Mouse (Mus musculus) midbrain, embryonic 16.5 days (tissue): ENCODE results near the gene Rasl11b. TPM values are rescaled to one million over a fixed set of nuclear protein-coding genes. Genes with fewer than 3 reads are reported as not detected.

ENCODE experiments used
- ATAC-seq: fragments of 200-750 bp; cut with Nextera tagmentation; 2 replicates; pipeline ENCODE4 v1.8.0; 2017; ENCODE audit warnings: moderate TSS enrichment
- H3K27ac ChIP-seq: fragments of 300-500 bp; sonication (generic); 2 replicates; pipeline ENCODE4 v1.5.1; 2014; ENCODE audit warnings: mild to moderate bottlenecking, low read length, mixed read lengths
- H3K27me3 ChIP-seq: fragments of 300-500 bp; sonication (generic); 2 replicates; pipeline ENCODE4 v1.6.1; 2014; ENCODE audit warnings: low read depth, low read length, mixed read lengths; ENCODE audit not compliant: control insufficient read depth, insufficient read depth
- H3K36me3 ChIP-seq: fragments of 300-500 bp; sonication (generic); 2 replicates; pipeline ENCODE4 v1.6.1; 2014; ENCODE audit warnings: mild to moderate bottlenecking, low read length, moderate library complexity, mixed read lengths; ENCODE audit not compliant: control insufficient read depth, insufficient read depth
- H3K4me1 ChIP-seq: fragments of 300-500 bp; sonication (generic); 2 replicates; pipeline ENCODE4 v1.6.1; 2014; ENCODE audit warnings: mild to moderate bottlenecking, low read length, mixed read lengths; ENCODE audit not compliant: control insufficient read depth, insufficient read depth
- H3K4me2 ChIP-seq: fragments of 300-500 bp; sonication (generic); 2 replicates; pipeline ENCODE4 v1.6.1; 2014; ENCODE audit warnings: mild to moderate bottlenecking, low read length, mixed read lengths
- H3K4me3 ChIP-seq: fragments of 300-500 bp; sonication (generic); 2 replicates; pipeline ENCODE4 v1.5.1; 2014; ENCODE audit warnings: low read depth, mild to moderate bottlenecking, low read length, moderate library complexity, mixed read lengths
- H3K9ac ChIP-seq: fragments of 300-500 bp; sonication (generic); 2 replicates; pipeline ENCODE4 v1.6.1; 2014; ENCODE audit warnings: low read depth, low read length, mixed read lengths
- H3K9me3 ChIP-seq: fragments of 300-500 bp; sonication (generic); replicated peaks from 2 replicates; pipeline ENCODE4 v1.6.1; 2014; ENCODE audit warnings: mild to moderate bottlenecking, low read length, mixed read lengths; ENCODE audit not compliant: control insufficient read depth, poor library complexity, severe bottlenecking
- WGBS: fragments of 180-500 bp; shearing (Covaris S2); extraction: QIAGEN DNeasy Blood & Tissue Kit; methylation state at CpG from one replicate; pipeline ENCODE4 v1.1.7; 2014; 5-methylcytosine and 5-hydroxymethylcytosine counted together
- polyA plus RNA-seq: library from polyadenylated mRNA; unstranded; fragments of >200 nt; fragmentation: Nextera tagmentation; extraction: Ambion mirVana; gene quantifications from 2 replicates; pipeline ENCODE4 v1.2.1, GENCODE M21; 2015

The Rasl11b gene
- polyA plus RNA-seq, 1 experiment from 2014 or later: 12.4 TPM

DNA sequence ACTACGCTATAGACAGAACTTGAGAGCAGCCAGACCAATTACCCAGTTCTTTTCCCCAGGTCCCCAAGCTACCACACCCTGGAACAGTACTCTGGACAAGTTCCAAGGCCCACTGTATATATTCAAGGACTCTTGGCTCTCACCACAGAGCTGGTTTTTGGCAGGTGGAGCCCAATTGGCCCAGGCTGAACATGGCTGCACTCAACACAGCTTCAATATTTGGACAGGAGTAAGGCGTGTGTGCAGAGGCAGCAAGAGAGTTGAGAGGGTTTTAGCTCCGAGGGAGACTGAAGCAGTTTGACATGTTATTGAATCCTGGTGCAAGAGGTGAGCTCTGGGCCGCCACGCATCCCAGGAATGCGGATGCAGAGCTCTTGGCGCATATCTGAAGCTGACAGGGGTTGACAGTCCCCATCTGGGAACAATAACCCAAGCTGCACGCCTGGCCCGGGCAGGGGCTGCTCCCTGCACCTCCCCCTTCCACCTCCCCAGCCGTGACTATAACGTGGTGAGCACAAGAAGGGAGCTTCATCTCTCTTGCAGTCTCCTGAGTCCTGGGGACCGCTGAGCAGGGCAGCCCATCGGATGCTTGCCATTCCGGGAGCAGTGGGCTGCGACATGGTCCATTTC, 33.7 kb upstream of the Rasl11b start:
- H3K4me3 ChIP-seq: peak overlapping the region; percentile 9; the same call in 1 of the 2 replicates
- 13% methylated on average over 15 of the region's 15 CpGs for WGBS
- H3K36me3 ChIP-seq: no peaks in the 10 kb centered on the region
- H3K9me3 ChIP-seq: no peaks in the 10 kb centered on the region
- H3K27ac ChIP-seq: no peak overlapping the region; the same call in 1 of the 2 replicates
- H3K4me1 ChIP-seq: peaks cover 10% of the 10 kb centered on the region
- peak overlapping the region; percentile 26; the same call in 1 of the 2 replicates for H3K9ac ChIP-seq
- H3K27me3 ChIP-seq: no peaks in the 10 kb centered on the region
- peak; percentile 71 for ATAC-seq
- peak overlapping the region; percentile 45 for H3K4me2 ChIP-seq

DNA sequence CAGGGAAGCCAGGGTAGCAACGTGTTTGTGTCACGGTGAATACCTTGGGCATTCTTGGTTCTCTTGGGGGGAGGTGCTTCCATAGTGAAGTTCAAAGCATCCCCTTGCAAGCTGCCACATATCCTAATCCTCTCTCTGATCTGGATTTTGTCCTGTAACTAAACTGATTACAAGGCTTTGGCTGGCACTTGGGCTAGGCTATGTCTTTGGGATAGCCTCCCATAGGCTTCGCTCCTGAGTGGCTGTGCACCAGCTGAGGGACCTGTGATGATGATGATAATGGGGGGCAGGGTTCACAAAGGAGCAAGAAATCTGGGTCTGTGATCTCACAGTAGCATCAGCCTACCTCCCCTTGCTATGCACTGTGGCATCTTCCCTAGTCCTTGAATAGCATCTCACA, 33.1 kb upstream of the Rasl11b start:
- Histone ChIP-seq H3K36me3 (no peaks in the 10 kb centered on the region), H3K4me3 (peak overlapping the region; percentile 9; the same call in 1 of the 2 replicates), H3K4me2 (peak overlapping the region; percentile 45), H3K27ac (no peak overlapping the region; the same call in 1 of the 2 replicates), H3K4me1 (peaks cover 10% of the 10 kb centered on the region), H3K9me3 (no peaks in the 10 kb centered on the region), H3K27me3 (no peaks in the 10 kb centered on the region), H3K9ac (peak overlapping the region; percentile 26; the same call in 1 of the 2 replicates)
- 28% methylated on average over 3 of the region's 3 CpGs for WGBS
- ATAC-seq: 0 out of 2 replicates have a peak, but pooled peaks have one; percentile 21

DNA sequence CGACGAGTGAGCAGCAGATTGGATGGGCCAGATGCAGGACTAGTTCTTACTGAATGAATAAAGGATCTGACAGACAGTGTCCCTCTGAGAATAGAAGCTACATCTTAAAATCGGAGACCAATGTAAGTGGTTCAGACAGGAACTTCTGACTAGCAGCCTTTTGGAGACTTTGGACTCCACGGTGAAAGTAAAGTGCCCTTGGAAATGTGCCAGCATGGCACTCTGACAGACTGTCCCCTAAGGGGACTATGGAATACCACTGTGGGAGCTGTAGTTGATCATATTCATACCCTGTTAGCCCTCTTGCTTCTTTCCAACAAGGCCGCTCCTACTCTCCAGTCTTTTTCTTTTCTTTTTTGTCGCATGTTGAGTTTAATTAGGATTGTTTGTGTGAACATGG, 31.9 kb upstream of the Rasl11b start:
- ATAC-seq: no peak
- H3K27me3 ChIP-seq: no peaks in the 10 kb centered on the region
- H3K4me2 ChIP-seq: no peak overlapping the region
- no peak overlapping the region for H3K27ac ChIP-seq
- H3K36me3 ChIP-seq: no peaks in the 10 kb centered on the region
- H3K4me1 ChIP-seq: peaks cover 10% of the 10 kb centered on the region
- 79% methylated on average over 6 of the region's 6 CpGs for WGBS
- H3K4me3 ChIP-seq: no peak overlapping the region
- H3K9me3 ChIP-seq: no peaks in the 10 kb centered on the region
- no peak overlapping the region for H3K9ac ChIP-seq

DNA sequence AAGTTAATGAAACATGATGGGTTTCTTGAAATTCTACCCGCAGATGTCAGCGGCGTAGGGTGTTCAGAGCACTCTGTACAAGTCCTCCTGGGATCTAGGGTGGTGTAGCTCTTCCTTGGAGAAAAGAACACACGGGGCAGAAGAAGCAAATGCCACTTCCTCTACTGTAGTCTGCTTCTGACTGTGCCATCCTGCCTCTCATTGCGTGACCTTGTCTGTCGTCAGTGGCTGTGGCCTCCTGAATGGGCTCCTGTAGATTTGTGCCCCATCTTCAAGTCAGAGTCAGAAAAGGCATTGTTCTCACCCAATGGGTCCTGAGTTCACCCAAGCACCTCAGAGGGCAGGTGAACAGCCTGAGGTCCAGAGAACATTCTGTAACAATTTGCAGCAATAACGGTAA, 30.5 kb upstream of the Rasl11b start:
- Histone ChIP-seq H3K9ac (no peak overlapping the region), H3K9me3 (no peaks in the 10 kb centered on the region), H3K36me3 (no peaks in the 10 kb centered on the region), H3K27me3 (no peaks in the 10 kb centered on the region), H3K4me3 (no peak overlapping the region), H3K4me2 (no peak overlapping the region), H3K4me1 (peaks cover 10% of the 10 kb centered on the region), H3K27ac (no peak overlapping the region)
- ATAC-seq: no peak
- WGBS: 94% methylated on average over 7 of the region's 7 CpGs

DNA sequence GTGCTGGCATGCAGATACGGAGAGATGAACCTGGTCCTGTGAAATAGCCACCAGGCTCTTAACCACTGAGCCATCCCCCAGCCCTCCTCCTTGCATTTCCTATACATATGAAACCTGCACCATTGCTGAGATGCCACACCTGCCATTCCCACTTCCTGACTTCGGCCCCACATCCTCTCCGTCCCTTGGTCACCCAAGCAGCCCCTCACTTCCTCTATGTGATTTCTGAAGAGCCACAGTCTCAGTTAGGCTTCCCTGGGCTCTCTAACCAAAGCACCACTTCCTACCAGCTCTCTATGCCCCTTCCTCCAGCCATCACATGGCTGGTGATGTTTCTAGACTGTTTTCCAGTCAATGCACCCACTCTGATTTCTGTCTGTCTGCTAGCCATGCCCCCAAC, 28.4 kb upstream of the Rasl11b start:
- WGBS: 96% methylated on average over 3 of the region's 3 CpGs
- peaks cover 2% of the 10 kb centered on the region; the same call in 1 of the 2 replicates for H3K27me3 ChIP-seq
- H3K36me3 ChIP-seq: no peaks in the 10 kb centered on the region
- no peak overlapping the region for H3K27ac ChIP-seq
- H3K4me2 ChIP-seq: no peak overlapping the region
- no peak for ATAC-seq
- peaks cover 5% of the 10 kb centered on the region for H3K4me1 ChIP-seq
- H3K9me3 ChIP-seq: no peaks in the 10 kb centered on the region
- H3K9ac ChIP-seq: no peak overlapping the region
- H3K4me3 ChIP-seq: no peak overlapping the region

DNA sequence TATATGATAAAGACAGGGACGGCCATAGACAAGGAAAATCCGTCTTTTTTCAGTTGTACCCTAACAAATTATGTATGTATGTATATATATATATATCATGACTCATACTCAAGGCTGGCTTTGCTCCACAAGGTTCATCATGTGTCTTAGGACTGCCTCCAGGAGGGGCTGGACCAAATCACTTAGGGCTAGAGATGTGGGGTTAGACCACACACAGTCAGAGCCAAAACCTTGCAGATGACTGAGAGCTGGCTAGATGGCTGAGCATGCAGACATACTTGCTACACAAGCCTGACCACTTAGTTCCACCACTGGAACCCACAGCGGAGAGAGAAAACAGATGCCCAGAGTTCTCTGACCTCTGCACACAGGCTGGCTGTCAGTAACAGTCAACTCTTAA, 27.0 kb upstream of the Rasl11b start:
- no peak for ATAC-seq
- Histone ChIP-seq H3K9ac (no peak overlapping the region), H3K4me2 (no peak overlapping the region), H3K27ac (no peak overlapping the region), H3K4me3 (no peak overlapping the region), H3K4me1 (peaks cover under 1% of the 10 kb centered on the region; the same call in 1 of the 2 replicates), H3K36me3 (no peaks in the 10 kb centered on the region), H3K9me3 (no peaks in the 10 kb centered on the region), H3K27me3 (peaks cover 2% of the 10 kb centered on the region; the same call in 1 of the 2 replicates)
- WGBS: 88% methylated on average over 3 of the region's 3 CpGs

DNA sequence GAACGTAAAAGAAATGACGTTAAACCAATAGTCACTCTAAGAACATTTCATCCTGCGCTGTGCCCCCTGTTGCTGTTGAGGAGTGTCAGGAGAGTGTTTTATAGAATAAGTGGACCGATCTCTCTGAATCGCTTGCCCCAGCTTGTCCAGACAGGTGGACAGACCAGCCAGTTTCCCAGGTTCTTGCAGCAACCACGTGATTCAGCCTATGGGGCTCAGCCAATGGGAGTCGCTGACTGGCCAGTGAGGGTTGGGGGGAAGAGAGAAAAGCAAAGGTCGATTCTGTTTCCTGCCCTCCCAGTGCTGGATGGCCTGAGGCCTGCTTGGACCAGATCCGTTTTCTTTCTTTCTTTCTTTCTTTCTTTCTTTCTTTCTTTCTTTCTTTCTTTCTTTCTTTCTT, 23.3 kb upstream of the Rasl11b start:
- WGBS: 79% methylated on average over 9 of the region's 9 CpGs

DNA sequence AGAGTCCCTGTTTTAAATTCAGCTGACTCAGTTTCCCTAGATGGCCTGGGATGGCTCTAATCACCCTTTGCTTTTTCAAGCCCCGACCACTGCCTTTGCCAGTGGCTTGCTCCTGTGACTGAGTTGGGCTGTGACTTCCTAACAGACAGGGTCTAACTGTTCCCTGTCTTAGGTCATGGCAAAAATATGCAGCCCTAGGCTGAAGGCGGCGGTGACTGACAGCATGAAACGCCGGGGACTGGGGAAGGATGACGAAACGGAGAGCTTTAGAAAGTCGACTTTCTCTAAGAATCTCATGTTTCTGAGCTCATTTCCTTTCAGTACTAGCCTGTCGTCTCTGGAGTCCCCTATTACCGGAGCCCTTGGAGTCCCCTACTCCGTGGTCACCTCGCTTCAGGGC, 22.9 kb upstream of the Rasl11b start:
- H3K9ac ChIP-seq: no peak overlapping the region
- ATAC-seq: no peak
- no peaks in the 10 kb centered on the region for H3K36me3 ChIP-seq
- no peak overlapping the region for H3K27ac ChIP-seq
- H3K27me3 ChIP-seq: peaks cover 2% of the 10 kb centered on the region; the same call in 1 of the 2 replicates
- H3K4me3 ChIP-seq: no peak overlapping the region
- WGBS: 70% methylated on average over 12 of the region's 12 CpGs
- no peaks in the 10 kb centered on the region for H3K9me3 ChIP-seq
- H3K4me2 ChIP-seq: no peak overlapping the region
- H3K4me1 ChIP-seq: peaks cover 10% of the 10 kb centered on the region; the same call in 1 of the 2 replicates

More for the DNA sequence above, 23.3 kb upstream of the Rasl11b start:
- H3K9me3 ChIP-seq: no peaks in the 10 kb centered on the region
- no peaks in the 10 kb centered on the region for H3K36me3 ChIP-seq
- H3K9ac ChIP-seq: no peak overlapping the region
- ATAC-seq: no peak
- peaks cover 10% of the 10 kb centered on the region; the same call in 1 of the 2 replicates for H3K4me1 ChIP-seq
- H3K4me2 ChIP-seq: no peak overlapping the region
- peaks cover 2% of the 10 kb centered on the region; the same call in 1 of the 2 replicates for H3K27me3 ChIP-seq
- no peak overlapping the region for H3K4me3 ChIP-seq
- H3K27ac ChIP-seq: no peak overlapping the region

DNA sequence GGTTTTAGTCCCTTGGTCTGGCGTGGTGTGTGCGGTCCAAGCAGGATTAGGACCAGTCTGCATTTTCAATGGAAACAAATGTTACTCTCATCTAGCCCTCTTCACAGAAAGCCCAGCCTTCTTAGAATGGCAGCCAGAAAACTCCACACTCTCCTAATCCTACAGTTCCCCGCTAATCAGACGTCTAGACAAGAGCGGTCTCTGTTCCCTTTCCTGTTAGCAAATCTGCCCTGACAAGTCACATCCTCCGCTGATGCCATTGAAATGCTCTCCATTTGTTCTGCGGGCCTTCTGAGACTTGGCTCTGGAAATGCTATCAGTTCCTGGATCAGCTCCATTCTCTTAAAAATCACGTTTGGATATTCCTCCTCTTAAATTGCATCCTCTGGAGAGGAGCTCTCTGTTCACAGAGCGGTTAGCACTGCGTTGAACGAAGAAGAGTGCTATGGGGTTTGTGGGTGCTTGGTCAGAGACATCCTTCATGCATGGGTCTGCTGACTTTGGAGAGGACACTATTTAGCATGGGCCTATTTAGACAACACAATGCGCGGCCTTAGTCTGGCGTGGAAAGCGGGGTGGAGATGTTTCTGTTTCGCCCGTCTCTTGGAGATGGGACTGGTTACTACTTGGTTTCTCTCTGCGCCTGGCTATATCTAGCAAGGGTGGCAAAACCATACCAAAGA, 21.8 kb upstream of the Rasl11b start:
- ATAC-seq: peak; percentile 80
- WGBS: 46% methylated on average over 18 of the region's 18 CpGs
- Histone ChIP-seq H3K27ac (peak overlapping the region; percentile 2; the same call in 1 of the 2 replicates), H3K4me2 (peak overlapping the region; percentile 3; the same call in 1 of the 2 replicates), H3K4me3 (no peak overlapping the region), H3K9ac (no peak overlapping the region), H3K4me1 (peaks cover 10% of the 10 kb centered on the region; the same call in 1 of the 2 replicates), H3K27me3 (peaks cover 2% of the 10 kb centered on the region; the same call in 1 of the 2 replicates), H3K9me3 (no peaks in the 10 kb centered on the region), H3K36me3 (no peaks in the 10 kb centered on the region)
